Mouse (Mus musculus): Measurements from ENCODE around the gene Lect2.

- TF ChIP-seq CTCF (IDR thresholded peaks at IDR 0.05; ENCODE audit: low read depth, low read length) (no peak), POLR2A (IDR thresholded peaks at IDR 0.05; ENCODE audit: borderline replicate concordance, low read depth, low read length) (no peak)
These were observed 44.9 kb upstream of the Lect2 start for GRCm38 (mm10) chr13:56593196-56593595.

Measured in bone marrow macrophage, adult 2 months (primary cell).